Mouse (Mus musculus): ENCODE measurements around the gene Washc4. TPM values are rescaled to one million over a fixed set of nuclear protein-coding genes. Genes with fewer than 3 reads are reported as not detected.
A peak's percentile ranks its signal among the peaks of the same experiment; 100 is the strongest.
"Not testable (repeated sequence)": the region's sequence is repeated elsewhere in the genome, so short reads cannot be mapped to it uniquely, and the experiment has no call there.

Gene Washc4
- total RNA-seq (2021), result 10 to 100 TPM; 25.0 to 28.3 TPM

- DNase-seq (ENCODE audit: extremely low spot score in 1 of 2, low spot score in 1 of 2), result peak; percentile 90 to 93
Measured at GRCm38 (mm10) chr10:83543439-83544102, at the start of gene Washc4. Gene Washc4, plus strand, starts transcription at chr10:83543752.

GRCm38 (mm10) chr10:83497321-83497720 is 46.2 kb upstream of the Washc4 start:
- no peak for DNase-seq (ENCODE audit: extremely low spot score in 1 of 2, low spot score in 1 of 2)

GRCm38 (mm10) chr10:83508962-83509660 is 34.4 kb upstream of the Washc4 start:
- DNase-seq (ENCODE audit: extremely low spot score in 1 of 2, low spot score in 1 of 2), result peak in 1 of 2 experiments; percentile 11

GRCm38 (mm10) chr10:83511304-83511703 is 32.2 kb upstream of the Washc4 start:
- DNase-seq (ENCODE audit: extremely low spot score in 1 of 2, low spot score in 1 of 2), result no peak

- no peak for DNase-seq (ENCODE audit: extremely low spot score in 1 of 2, low spot score in 1 of 2)
Measured at GRCm38 (mm10) chr10:83513736-83514135, 29.8 kb upstream of the Washc4 start.

GRCm38 (mm10) chr10:83520990-83521389 is 22.6 kb upstream of the Washc4 start:
- no peak for DNase-seq (ENCODE audit: extremely low spot score in 1 of 2, low spot score in 1 of 2)

GRCm38 (mm10) chr10:83524238-83524637 is 19.3 kb upstream of the Washc4 start:
- DNase-seq (ENCODE audit: extremely low spot score in 1 of 2, low spot score in 1 of 2), result not testable (repeated sequence)

- no peak for DNase-seq (ENCODE audit: extremely low spot score in 1 of 2, low spot score in 1 of 2)
Measured at GRCm38 (mm10) chr10:83530384-83530967, 13.1 kb upstream of the Washc4 start.

- peak; percentile 28 to 38 for DNase-seq (ENCODE audit: extremely low spot score in 1 of 2, low spot score in 1 of 2)
Measured at GRCm38 (mm10) chr10:83533258-83533909, 10.2 kb upstream of the Washc4 start.

GRCm38 (mm10) chr10:83533910-83534283 is 9.7 kb upstream of the Washc4 start, which contains the start of gene Aldh1l2:
Gene Aldh1l2, minus strand, starts transcription at chr10:83534140.
- peak; percentile 42 to 44 for DNase-seq (ENCODE audit: extremely low spot score in 1 of 2, low spot score in 1 of 2)

GRCm38 (mm10) chr10:83536436-83536835 is 7.1 kb upstream of the Washc4 start:
- DNase-seq (ENCODE audit: extremely low spot score in 1 of 2, low spot score in 1 of 2), result no peak

GRCm38 (mm10) chr10:83539311-83539980 is 4.1 kb upstream of the Washc4 start:
- DNase-seq (ENCODE audit: extremely low spot score in 1 of 2, low spot score in 1 of 2), result no peak

GRCm38 (mm10) chr10:83540092-83540491 is 3.5 kb upstream of the Washc4 start:
- DNase-seq (ENCODE audit: extremely low spot score in 1 of 2, low spot score in 1 of 2), result no peak

GRCm38 (mm10) chr10:83542241-83542640 is 1.3 kb upstream of the Washc4 start:
- no peak for DNase-seq (ENCODE audit: extremely low spot score in 1 of 2, low spot score in 1 of 2)

GRCm38 (mm10) chr10:83544103-83544479 is 539 bp downstream of the Washc4 start:
- DNase-seq (ENCODE audit: extremely low spot score in 1 of 2, low spot score in 1 of 2), result no peak

- DNase-seq (ENCODE audit: extremely low spot score in 1 of 2, low spot score in 1 of 2), result no peak
Measured at GRCm38 (mm10) chr10:83545341-83545740, 1.8 kb downstream of the Washc4 start.

GRCm38 (mm10) chr10:83563005-83563404 is 19.5 kb downstream of the Washc4 start:
- no peak for DNase-seq (ENCODE audit: extremely low spot score in 1 of 2, low spot score in 1 of 2)

GRCm38 (mm10) chr10:83565449-83566441 is 22.2 kb downstream of the Washc4 start:
- no peak for DNase-seq (ENCODE audit: extremely low spot score in 1 of 2, low spot score in 1 of 2)

GRCm38 (mm10) chr10:83590801-83591200 is 47.2 kb downstream of the Washc4 start:
- DNase-seq (ENCODE audit: extremely low spot score in 1 of 2, low spot score in 1 of 2), result no peak
